Mouse (Mus musculus): ENCODE measurements around the gene Aunip. TPM values are rescaled to one million over a fixed set of nuclear protein-coding genes. Genes with fewer than 3 reads are reported as not detected.
A peak's percentile ranks its signal among the peaks of the same experiment; 100 is the strongest.

Gene Aunip
- polyA plus RNA-seq, 1 experiment from 2014 or later, result 4.2 TPM

- H3K9ac ChIP-seq (replicated peaks; ENCODE audit: low read depth, low read length), result peak overlapping the region; percentile 100
- peak overlapping the region; percentile 100 for H3K27ac ChIP-seq (ENCODE audit: low read length)
- H3K27me3 ChIP-seq (replicated peaks; ENCODE audit: control insufficient read depth, insufficient read depth, low read length), result no peaks in the 10 kb centered on the region
- WGBS, result 17% methylated on average over 3 of the region's 3 CpGs
- peak overlapping the region; percentile 98 for H3K4me3 ChIP-seq (replicated peaks; ENCODE audit: low read length)
- H3K36me3 ChIP-seq (ENCODE audit: control insufficient read depth, insufficient read depth), result peaks cover 27% of the 10 kb centered on the region
- H3K9me3 ChIP-seq (ENCODE audit: control insufficient read depth, low read length), result no peaks in the 10 kb centered on the region
- peak overlapping the region; percentile 89 for H3K4me2 ChIP-seq (ENCODE audit: low read length)
- no peak for ATAC-seq
- peaks cover 54% of the 10 kb centered on the region for H3K4me1 ChIP-seq (replicated peaks; ENCODE audit: control insufficient read depth, insufficient read depth, low read length)
Observed at GRCm38 (mm10) chr4:134469985-134470384, 40.8 kb upstream of the Aunip start.

- peak overlapping the region; percentile 54; the same call in 1 of the 2 replicates for H3K9ac ChIP-seq (replicated peaks; ENCODE audit: low read depth, low read length)
- no peak for ATAC-seq
- H3K4me3 ChIP-seq (replicated peaks; ENCODE audit: low read length), result peak overlapping the region; percentile 98
- H3K4me2 ChIP-seq (ENCODE audit: low read length), result peak overlapping the region; percentile 89
- H3K36me3 ChIP-seq (ENCODE audit: control insufficient read depth, insufficient read depth), result peaks cover 38% of the 10 kb centered on the region
- no peaks in the 10 kb centered on the region for H3K9me3 ChIP-seq (ENCODE audit: control insufficient read depth, low read length)
- no peaks in the 10 kb centered on the region for H3K27me3 ChIP-seq (replicated peaks; ENCODE audit: control insufficient read depth, insufficient read depth, low read length)
- peak overlapping the region; percentile 71; the same call in 1 of the 2 replicates for H3K27ac ChIP-seq (ENCODE audit: low read length)
- H3K4me1 ChIP-seq (replicated peaks; ENCODE audit: control insufficient read depth, insufficient read depth, low read length), result peaks cover 47% of the 10 kb centered on the region
Observed at GRCm38 (mm10) chr4:134471469-134471868, 39.3 kb upstream of the Aunip start.

- H3K36me3 ChIP-seq (ENCODE audit: control insufficient read depth, insufficient read depth), result peaks cover 46% of the 10 kb centered on the region
- 0 out of 2 replicates have a peak overlapping the region, but pooled peaks have one; percentile 2 for H3K27ac ChIP-seq (ENCODE audit: low read length)
- H3K4me1 ChIP-seq (replicated peaks; ENCODE audit: control insufficient read depth, insufficient read depth, low read length), result peaks cover 47% of the 10 kb centered on the region
- H3K4me3 ChIP-seq (replicated peaks; ENCODE audit: low read length), result no peak overlapping the region
- H3K27me3 ChIP-seq (replicated peaks; ENCODE audit: control insufficient read depth, insufficient read depth, low read length), result no peaks in the 10 kb centered on the region
- 32% methylated on average over 4 of the region's 4 CpGs for WGBS
- no peak overlapping the region for H3K4me2 ChIP-seq (ENCODE audit: low read length)
- H3K9me3 ChIP-seq (ENCODE audit: control insufficient read depth, low read length), result no peaks in the 10 kb centered on the region
- H3K9ac ChIP-seq (replicated peaks; ENCODE audit: low read depth, low read length), result no peak overlapping the region
- no peak for ATAC-seq
Observed at GRCm38 (mm10) chr4:134473764-134474163, 37.0 kb upstream of the Aunip start.

- Histone ChIP-seq H3K4me1 (replicated peaks; ENCODE audit: control insufficient read depth, insufficient read depth, low read length) (peaks cover 47% of the 10 kb centered on the region), H3K27ac (ENCODE audit: low read length) (no peak overlapping the region), H3K27me3 (replicated peaks; ENCODE audit: control insufficient read depth, insufficient read depth, low read length) (no peaks in the 10 kb centered on the region), H3K4me2 (ENCODE audit: low read length) (no peak overlapping the region), H3K9me3 (ENCODE audit: control insufficient read depth, low read length) (no peaks in the 10 kb centered on the region), H3K4me3 (replicated peaks; ENCODE audit: low read length) (no peak overlapping the region), H3K36me3 (ENCODE audit: control insufficient read depth, insufficient read depth) (peaks cover 46% of the 10 kb centered on the region), H3K9ac (replicated peaks; ENCODE audit: low read depth, low read length) (no peak overlapping the region)
- no peak for ATAC-seq
- 35% methylated on average over 8 of the region's 8 CpGs for WGBS
Observed at GRCm38 (mm10) chr4:134474240-134474639, 36.6 kb upstream of the Aunip start.

GRCm38 (mm10) chr4:134476899-134477298 lies 33.9 kb upstream of the Aunip start:
- no peak overlapping the region for H3K9ac ChIP-seq (replicated peaks; ENCODE audit: low read depth, low read length)
- WGBS, result 87% methylated on average over 8 of the region's 8 CpGs
- ATAC-seq, result no peak
- no peaks in the 10 kb centered on the region for H3K9me3 ChIP-seq (ENCODE audit: control insufficient read depth, low read length)
- no peaks in the 10 kb centered on the region for H3K27me3 ChIP-seq (replicated peaks; ENCODE audit: control insufficient read depth, insufficient read depth, low read length)
- peak overlapping the region; percentile 0; the same call in 1 of the 2 replicates for H3K27ac ChIP-seq (ENCODE audit: low read length)
- H3K4me2 ChIP-seq (ENCODE audit: low read length), result no peak overlapping the region
- peaks cover 38% of the 10 kb centered on the region for H3K4me1 ChIP-seq (replicated peaks; ENCODE audit: control insufficient read depth, insufficient read depth, low read length)
- H3K4me3 ChIP-seq (replicated peaks; ENCODE audit: low read length), result no peak overlapping the region
- H3K36me3 ChIP-seq (ENCODE audit: control insufficient read depth, insufficient read depth), result peaks cover 36% of the 10 kb centered on the region

GRCm38 (mm10) chr4:134478031-134478430 lies 32.8 kb upstream of the Aunip start:
- H3K9me3 ChIP-seq (ENCODE audit: control insufficient read depth, low read length), result no peaks in the 10 kb centered on the region
- H3K27ac ChIP-seq (ENCODE audit: low read length), result peak overlapping the region; percentile 54
- 0 out of 2 replicates have a peak, but pooled peaks cover 2% of the 10 kb centered on the region for H3K27me3 ChIP-seq (replicated peaks; ENCODE audit: control insufficient read depth, insufficient read depth, low read length)
- ATAC-seq, result peak; percentile 77
- H3K9ac ChIP-seq (replicated peaks; ENCODE audit: low read depth, low read length), result 0 out of 2 replicates have a peak overlapping the region, but pooled peaks have one; percentile 19
- 5% methylated on average over 9 of the region's 9 CpGs for WGBS
- peaks cover 26% of the 10 kb centered on the region for H3K36me3 ChIP-seq (ENCODE audit: control insufficient read depth, insufficient read depth)
- H3K4me3 ChIP-seq (replicated peaks; ENCODE audit: low read length), result no peak overlapping the region
- peaks cover 26% of the 10 kb centered on the region for H3K4me1 ChIP-seq (replicated peaks; ENCODE audit: control insufficient read depth, insufficient read depth, low read length)
- no peak overlapping the region for H3K4me2 ChIP-seq (ENCODE audit: low read length)

GRCm38 (mm10) chr4:134479839-134480238 lies 31.0 kb upstream of the Aunip start:
- H3K9me3 ChIP-seq (ENCODE audit: control insufficient read depth, low read length), result no peaks in the 10 kb centered on the region
- peaks cover 13% of the 10 kb centered on the region for H3K4me1 ChIP-seq (replicated peaks; ENCODE audit: control insufficient read depth, insufficient read depth, low read length)
- no peak overlapping the region for H3K4me3 ChIP-seq (replicated peaks; ENCODE audit: low read length)

GRCm38 (mm10) chr4:134480864-134481263 lies 29.9 kb upstream of the Aunip start:
- 0 out of 2 replicates have a peak, but pooled peaks cover 2% of the 10 kb centered on the region for H3K27me3 ChIP-seq (replicated peaks; ENCODE audit: control insufficient read depth, insufficient read depth, low read length)
- H3K4me2 ChIP-seq (ENCODE audit: low read length), result no peak overlapping the region
- 22% methylated on average over 6 of the region's 6 CpGs for WGBS
- H3K4me1 ChIP-seq (replicated peaks; ENCODE audit: control insufficient read depth, insufficient read depth, low read length), result peaks cover 9% of the 10 kb centered on the region
- ATAC-seq, result peak; percentile 11; the same call in 1 of the 2 replicates
- H3K36me3 ChIP-seq (ENCODE audit: control insufficient read depth, insufficient read depth), result peaks cover 10% of the 10 kb centered on the region
- no peak overlapping the region for H3K4me3 ChIP-seq (replicated peaks; ENCODE audit: low read length)
- no peak overlapping the region for H3K9ac ChIP-seq (replicated peaks; ENCODE audit: low read depth, low read length)
- no peak overlapping the region for H3K27ac ChIP-seq (ENCODE audit: low read length)
- no peaks in the 10 kb centered on the region for H3K9me3 ChIP-seq (ENCODE audit: control insufficient read depth, low read length)

More at GRCm38 (mm10) chr4:134479839-134480238, 31.0 kb upstream of the Aunip start:
- Histone ChIP-seq H3K36me3 (ENCODE audit: control insufficient read depth, insufficient read depth) (peaks cover 21% of the 10 kb centered on the region), H3K9ac (replicated peaks; ENCODE audit: low read depth, low read length) (no peak overlapping the region), H3K4me2 (ENCODE audit: low read length) (no peak overlapping the region), H3K27me3 (replicated peaks; ENCODE audit: control insufficient read depth, insufficient read depth, low read length) (0 out of 2 replicates have a peak, but pooled peaks cover 2% of the 10 kb centered on the region), H3K27ac (ENCODE audit: low read length) (no peak overlapping the region)
- WGBS, result 87% methylated on average over 4 of the region's 4 CpGs
- ATAC-seq, result no peak

GRCm38 (mm10) chr4:134481270-134481669 lies 29.5 kb upstream of the Aunip start:
- Histone ChIP-seq H3K27me3 (replicated peaks; ENCODE audit: control insufficient read depth, insufficient read depth, low read length) (0 out of 2 replicates have a peak, but pooled peaks cover 2% of the 10 kb centered on the region), H3K9ac (replicated peaks; ENCODE audit: low read depth, low read length) (no peak overlapping the region), H3K4me1 (replicated peaks; ENCODE audit: control insufficient read depth, insufficient read depth, low read length) (peaks cover 9% of the 10 kb centered on the region), H3K4me2 (ENCODE audit: low read length) (no peak overlapping the region), H3K4me3 (replicated peaks; ENCODE audit: low read length) (no peak overlapping the region), H3K27ac (ENCODE audit: low read length) (no peak overlapping the region), H3K9me3 (ENCODE audit: control insufficient read depth, low read length) (no peaks in the 10 kb centered on the region), H3K36me3 (ENCODE audit: control insufficient read depth, insufficient read depth) (peaks cover 9% of the 10 kb centered on the region)
- 60% methylated on average over 6 of the region's 6 CpGs for WGBS
- no peak for ATAC-seq

All from forebrain, embryonic 16.5 days (tissue).